Mouse (Mus musculus) 416B (cell line): ENCODE results near the gene Ttll12.

ENCODE experiments used
- DNase-seq: peaks from one replicate; pipeline ENCODE4 v3.0.0; 2011; ENCODE audit warnings: low read depth

Gene Ttll12

DNA sequence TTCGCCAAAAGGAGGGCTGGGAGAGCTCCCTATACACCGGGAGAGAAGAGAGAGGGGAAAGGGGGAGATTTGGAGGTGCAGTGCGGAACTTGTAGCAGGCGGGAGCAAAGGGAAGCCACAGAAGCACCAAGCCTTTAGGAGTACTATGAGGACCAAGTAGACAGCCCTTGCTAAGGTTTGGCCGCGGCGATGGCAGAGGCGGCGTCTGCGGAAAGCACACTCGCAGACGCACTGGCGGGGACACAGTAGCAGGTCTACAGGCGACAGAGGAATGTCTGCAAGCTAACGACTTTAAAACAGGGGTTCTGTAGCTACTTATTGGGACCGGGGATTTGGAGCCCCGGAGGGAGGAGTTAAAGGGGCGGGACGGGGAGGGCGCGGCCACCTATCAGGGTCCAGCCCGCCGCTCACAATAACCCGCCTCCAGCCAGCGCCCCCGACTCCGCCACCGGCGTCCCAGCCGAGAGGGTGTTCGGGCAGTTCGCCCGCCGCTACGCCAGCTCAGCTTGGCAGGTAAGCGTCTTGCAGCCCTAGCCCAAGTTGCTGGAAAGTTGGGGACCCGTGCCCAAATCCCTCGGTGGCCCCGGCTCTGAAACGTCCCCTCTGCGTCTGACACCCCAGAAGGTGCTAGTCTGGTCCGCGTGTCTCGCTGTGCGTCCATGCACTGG, 68.4 kb downstream of the Ttll12 start, which contains the start of gene Bik:
Bik (plus strand) TSS at position 439 of the 668 bp plus-strand sequence.
- DNase-seq: no peak
